Comparison of ENCODE assay signal across 19 mouse cellular contexts in the genomic region with DNA sequence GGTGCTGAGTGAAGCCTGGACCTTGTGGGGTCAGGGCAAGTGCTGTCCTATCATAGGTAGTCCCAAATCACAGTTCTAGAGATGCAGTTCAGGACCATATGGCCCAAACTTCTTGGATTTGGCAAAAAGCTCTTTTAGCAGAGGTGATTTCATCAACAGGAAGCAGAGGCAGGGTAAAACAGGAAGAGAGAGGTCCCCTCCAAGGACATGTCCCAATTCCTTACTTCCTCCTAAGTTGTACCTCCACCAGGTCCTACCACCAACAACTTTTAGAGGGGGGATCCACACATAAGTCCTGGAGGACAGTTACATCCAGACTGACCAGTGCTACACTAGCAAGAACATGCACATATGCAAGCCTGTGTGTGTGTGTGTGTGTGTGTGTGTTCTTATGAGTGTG. TPM values are rescaled to one million over a fixed set of nuclear protein-coding genes. Genes with fewer than 3 reads are reported as not detected.
DNase-seq lines count a peak whose midpoint lies in the region; ATAC-seq and TF ChIP-seq lines count a peak whose summit lies in the region.
"Had no signal": no experiment of that assay in that cellular context is flagged by ENCODE, and none has a peak within 500 bp of the region (broad histone marks: within the 10 kb centered on the region; RNA-seq: fewer than 3 reads in every experiment).

No protein-coding gene starts in this region.

- H3K27me3 ChIP-seq in liver, embryonic 15.5 days, result no peaks in the 10 kb centered on the region
- H3K27me3 ChIP-seq in liver, embryonic 12.5 days (replicated peaks), result no peaks in the 10 kb centered on the region
- H3K27me3 ChIP-seq in kidney, embryonic 15.5 days, result no peaks in the 10 kb centered on the region
- H3K27me3 ChIP-seq: embryonic facial prominence, embryonic 13.5 days; forebrain, embryonic 13.5 days; hindbrain, embryonic 12.5 days had no signal

- DNase-seq in right cerebral cortex, postnatal 36 days (ENCODE audit: low spot score in 2 of 2), result no peak
- DNase-seq: adrenal gland, adult 8-10 months; adrenal gland, postnatal 36 days; cerebellum, adult 11-12 months; cerebellum, adult 9-10 months; cerebellum, postnatal 25 days; forebrain, postnatal 0 days; gastrocnemius, postnatal 14 days; heart, postnatal 10 days; heart, postnatal 4 days had no signal

- H3K4me3 ChIP-seq in liver, embryonic 15.5 days (replicated peaks), result no peak overlapping the region
- H3K4me3 ChIP-seq in liver, embryonic 12.5 days, result no peak overlapping the region
- H3K4me3 ChIP-seq in bone marrow macrophage, adult 2 months (ENCODE audit: insufficient read depth, low read length), result no peak overlapping the region
- H3K4me3 ChIP-seq in kidney, embryonic 15.5 days (replicated peaks), result no peak overlapping the region
- H3K4me3 ChIP-seq: embryonic facial prominence, embryonic 13.5 days; forebrain, embryonic 13.5 days; hindbrain, embryonic 12.5 days had no signal

- peaks cover 52% of the 10 kb centered on the region for H3K4me1 ChIP-seq in liver, embryonic 15.5 days (replicated peaks)
- peaks cover 35% of the 10 kb centered on the region for H3K4me1 ChIP-seq in liver, embryonic 12.5 days
- peaks cover 33% of the 10 kb centered on the region for H3K4me1 ChIP-seq in bone marrow macrophage, adult 2 months (ENCODE audit: control insufficient read depth, insufficient read depth, low read length)
- H3K4me1 ChIP-seq in kidney, embryonic 15.5 days, result peaks cover 17% of the 10 kb centered on the region

- ATAC-seq in liver, embryonic 15.5 days (ENCODE audit: insufficient read depth), result no peak
- ATAC-seq in liver, embryonic 12.5 days, result no peak
- peak; percentile 55 for ATAC-seq in megakaryocyte, adult 5-6 weeks (ENCODE audit: poor library complexity, severe bottlenecking)
- no peak for ATAC-seq in kidney, embryonic 15.5 days (replicated peaks; ENCODE audit: low FRiP score)
- ATAC-seq: forebrain, embryonic 13.5 days; forebrain, postnatal 0 days; hindbrain, embryonic 16.5 days had no signal

- H3K36me3 ChIP-seq in liver, embryonic 15.5 days (replicated peaks), result peaks cover 79% of the 10 kb centered on the region
- H3K36me3 ChIP-seq in liver, embryonic 12.5 days, result peaks cover 86% of the 10 kb centered on the region
- H3K36me3 ChIP-seq in kidney, embryonic 15.5 days, result peaks cover 81% of the 10 kb centered on the region

- H3K4me2 ChIP-seq in liver, embryonic 15.5 days, result 0 out of 2 replicates have a peak overlapping the region, but pooled peaks have one; percentile 18
- H3K4me2 ChIP-seq in liver, embryonic 12.5 days, result no peak overlapping the region
- no peak overlapping the region for H3K4me2 ChIP-seq in kidney, embryonic 15.5 days
- H3K4me2 ChIP-seq: embryonic facial prominence, embryonic 13.5 days; forebrain, embryonic 13.5 days; hindbrain, embryonic 12.5 days had no signal

- peak overlapping the region; percentile 53 for H3K27ac ChIP-seq in liver, embryonic 15.5 days (replicated peaks)
- H3K27ac ChIP-seq in liver, embryonic 12.5 days, result no peak overlapping the region
- H3K27ac ChIP-seq in bone marrow macrophage, adult 2 months (ENCODE audit: insufficient read depth, low read depth, low read length), result peak overlapping the region; percentile 76
- no peak overlapping the region for H3K27ac ChIP-seq in kidney, embryonic 15.5 days
- H3K27ac ChIP-seq: embryonic facial prominence, embryonic 13.5 days; forebrain, embryonic 13.5 days; hindbrain, embryonic 12.5 days had no signal

- TF ChIP-seq CTCF in bone marrow macrophage, adult 2 months (IDR thresholded peaks at IDR 0.05; ENCODE audit: low read depth, low read length), result no peak

- H3K9ac ChIP-seq in liver, embryonic 15.5 days, result no peak overlapping the region
- no peak overlapping the region for H3K9ac ChIP-seq in liver, embryonic 12.5 days
- no peak overlapping the region for H3K9ac ChIP-seq in kidney, embryonic 15.5 days
- H3K9ac ChIP-seq: embryonic facial prominence, embryonic 13.5 days; forebrain, embryonic 13.5 days; forebrain, postnatal 0 days; hindbrain, embryonic 12.5 days had no signal

- no peaks in the 10 kb centered on the region for H3K9me3 ChIP-seq in liver, embryonic 15.5 days (replicated peaks)
- no peaks in the 10 kb centered on the region for H3K9me3 ChIP-seq in liver, embryonic 12.5 days (replicated peaks)
- no peaks in the 10 kb centered on the region for H3K9me3 ChIP-seq in kidney, embryonic 15.5 days (replicated peaks)
- H3K9me3 ChIP-seq: embryonic facial prominence, embryonic 13.5 days; forebrain, embryonic 13.5 days; hindbrain, embryonic 12.5 days had no signal

- no peak for TF ChIP-seq POLR2A in bone marrow macrophage, adult 2 months (IDR thresholded peaks at IDR 0.05; ENCODE audit: borderline replicate concordance, low read depth, low read length)

RNA-seq across cellular contexts. Expression of gene Slc35e1, which starts 5.4 kb away (rescaled TPM):
- 8.1 and 9.7 TPM in 2 replicates for polyA plus RNA-seq in liver, embryonic 15.5 days (2015; fragmentation: Nextera tagmentation; extraction: Ambion mirVana)
- 17.1 and 17.7 TPM in 2 replicates for polyA plus RNA-seq in liver, embryonic 12.5 days (2016; fragmentation: Nextera tagmentation; extraction: Ambion mirVana)
- polyA plus RNA-seq in bone marrow macrophage, adult 2 months (2012; ENCODE audit: insufficient read depth, insufficient read length, missing spikeins), result 28.8 and 34.5 TPM in 2 replicates
- 50.7 and 54.0 TPM in 2 replicates for total RNA-seq in megakaryocyte, adult 5-6 weeks (2015)
- total RNA-seq in megakaryocyte, adult 5-6 weeks (2017), result 45.7 and 49.9 TPM in 2 replicates
- 18.9 and 21.5 TPM in 2 replicates for polyA plus RNA-seq in kidney, embryonic 15.5 days (2015; fragmentation: Nextera tagmentation; extraction: Ambion mirVana)

RNA-seq across cellular contexts. Expression of gene Cherp, which starts 12.0 kb away (rescaled TPM):
- polyA plus RNA-seq in liver, embryonic 15.5 days (2015; fragmentation: Nextera tagmentation; extraction: Ambion mirVana), result 19.1 and 20.5 TPM in 2 replicates
- polyA plus RNA-seq in liver, embryonic 12.5 days (2016; fragmentation: Nextera tagmentation; extraction: Ambion mirVana), result 41.6 and 45.0 TPM in 2 replicates
- 43.8 and 48.8 TPM in 2 replicates for polyA plus RNA-seq in bone marrow macrophage, adult 2 months (2012; ENCODE audit: insufficient read depth, insufficient read length, missing spikeins)
- 55.9 and 63.0 TPM in 2 replicates for total RNA-seq in megakaryocyte, adult 5-6 weeks (2015)
- 5.9 and 21.8 TPM in 2 replicates for total RNA-seq in megakaryocyte, adult 5-6 weeks (2017)
- 71.5 and 77.2 TPM in 2 replicates for polyA plus RNA-seq in kidney, embryonic 15.5 days (2015; fragmentation: Nextera tagmentation; extraction: Ambion mirVana)

RNA-seq across cellular contexts. Expression of gene 1700030K09Rik, which starts 43.3 kb away (rescaled TPM):
- polyA plus RNA-seq in liver, embryonic 15.5 days (2015; fragmentation: Nextera tagmentation; extraction: Ambion mirVana), result 2.9 and 3.4 TPM in 2 replicates
- 7.0 and 7.7 TPM in 2 replicates for polyA plus RNA-seq in liver, embryonic 12.5 days (2016; fragmentation: Nextera tagmentation; extraction: Ambion mirVana)
- polyA plus RNA-seq in bone marrow macrophage, adult 2 months (2012; ENCODE audit: insufficient read depth, insufficient read length, missing spikeins), result 6.2 and 13.5 TPM in 2 replicates
- total RNA-seq in megakaryocyte, adult 5-6 weeks (2015), result 0.89 and 1.5 TPM in 2 replicates
- total RNA-seq in megakaryocyte, adult 5-6 weeks (2017), result 2.8 and 3.0 TPM in 2 replicates
- 17.0 and 17.3 TPM in 2 replicates for polyA plus RNA-seq in kidney, embryonic 15.5 days (2015; fragmentation: Nextera tagmentation; extraction: Ambion mirVana)

RNA-seq across cellular contexts. Expression of gene Calr3, which starts 43.3 kb away (rescaled TPM):
- polyA plus RNA-seq in liver, embryonic 15.5 days (2015; fragmentation: Nextera tagmentation; extraction: Ambion mirVana), result 0.35 and 0.58 TPM in 2 replicates
- polyA plus RNA-seq in liver, embryonic 12.5 days (2016; fragmentation: Nextera tagmentation; extraction: Ambion mirVana), result 1.0 and 1.1 TPM in 2 replicates
- 0.52 and 0.79 TPM in 2 replicates for polyA plus RNA-seq in bone marrow macrophage, adult 2 months (2012; ENCODE audit: insufficient read depth, insufficient read length, missing spikeins)
- 0.62 TPM in 1 of 2 replicates, not detected in the other for total RNA-seq in megakaryocyte, adult 5-6 weeks (2015)
- 0.49 TPM in 1 of 2 replicates, not detected in the other for total RNA-seq in megakaryocyte, adult 5-6 weeks (2017)
- polyA plus RNA-seq in kidney, embryonic 15.5 days (2015; fragmentation: Nextera tagmentation; extraction: Ambion mirVana), result 1.5 and 1.9 TPM in 2 replicates

Comparison
In these comparisons a context has a peak if more than half of its experiments do, and no peak if none do; other contexts are left out.
1. H3K27ac ChIP-seq: peak in liver, embryonic 15.5 days (single experiment) and bone marrow macrophage, adult 2 months (single experiment); none in liver, embryonic 12.5 days (single experiment) and kidney, embryonic 15.5 days (single experiment).